Mouse (Mus musculus) macrophage (primary cell): Measurements from ENCODE around the gene P2ry12. TPM values are rescaled to one million over a fixed set of nuclear protein-coding genes. Genes with fewer than 3 reads are reported as not detected.

Source experiments
- H3K27ac ChIP-seq: fragments of 350-480 bp; formaldehyde crosslinking; 2 replicates; pipeline ENCODE4 v1.9.0; 2021
- H3K36me3 ChIP-seq: fragments of 350-480 bp; formaldehyde crosslinking; 2 replicates; pipeline ENCODE4 v1.9.0; 2021; ENCODE audit errors: inconsistent target
- H3K4me3 ChIP-seq: fragments of 350-480 bp; formaldehyde crosslinking; 2 replicates; pipeline ENCODE4 v1.9.0; 2021; ENCODE audit errors: inconsistent target
- H3K79me2 ChIP-seq: fragments of 350-480 bp; formaldehyde crosslinking; 2 replicates; pipeline ENCODE4 v1.9.0; 2021; ENCODE audit errors: inconsistent target
- WGBS: methylation state at CpG from one replicate; pipeline ENCODE4 v1.1.7; 2026; ENCODE audit warnings: inconsistent platforms; ENCODE audit not compliant: missing documents; 5-methylcytosine and 5-hydroxymethylcytosine counted together
- polyA plus RNA-seq: library from polyadenylated mRNA; stranded (reverse); fragments of 250-400 nt; gene quantifications from 3 replicates; pipeline ENCODE4 v1.2.4, GENCODE M21; 2018; ENCODE audit warnings: inconsistent platforms

P2ry12 gene
- polyA plus RNA-seq, 1 experiment from 2014 or later = 13.5 TPM

DNA sequence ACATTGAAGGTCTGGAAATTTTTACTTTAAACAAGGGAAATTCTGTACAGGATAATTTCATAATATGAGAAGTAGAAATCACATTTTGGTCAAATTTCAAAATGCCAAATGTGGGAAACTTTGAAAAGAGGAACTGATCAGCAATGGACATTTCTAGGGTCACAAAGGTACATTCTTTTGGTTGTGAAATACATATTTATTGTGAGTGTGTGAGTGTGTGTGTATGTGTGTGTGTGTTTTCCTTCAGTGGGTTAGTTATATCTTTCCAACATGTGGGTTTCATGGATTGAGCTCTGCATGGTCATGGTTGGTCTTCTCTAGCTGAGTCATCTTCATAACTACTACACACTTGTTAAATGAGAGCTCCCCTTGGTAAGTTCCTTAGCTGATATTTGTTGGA, 50.3 kb downstream of the P2ry12 start:
- H3K27ac ChIP-seq = peak overlapping the region; percentile 97
- peaks cover 26% of the 10 kb centered on the region; the same call in 1 of the 2 replicates for H3K79me2 ChIP-seq
- H3K36me3 ChIP-seq = no peaks in the 10 kb centered on the region
- H3K4me3 ChIP-seq = no peak overlapping the region

DNA sequence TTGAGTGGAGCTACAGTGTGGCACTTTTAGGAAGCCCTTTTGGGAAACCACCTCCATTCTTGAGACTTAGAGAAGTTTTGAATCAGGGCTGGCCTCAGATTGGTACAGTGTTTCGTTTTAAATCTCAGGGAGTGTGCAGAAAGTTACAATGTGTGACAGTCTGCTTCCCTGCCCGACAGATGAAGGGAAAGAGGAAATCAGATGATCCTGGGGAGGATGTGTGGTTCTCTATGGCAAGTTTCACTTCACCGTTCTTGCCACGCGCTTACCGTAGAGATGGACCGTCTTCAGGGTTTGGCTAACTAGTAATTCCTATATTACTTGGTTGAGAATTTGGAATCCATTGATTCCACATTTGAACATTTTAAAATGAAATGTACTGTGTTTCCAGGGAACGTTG, 50.9 kb downstream of the P2ry12 start:
- Histone ChIP-seq H3K27ac (peak overlapping the region; percentile 97), H3K36me3 (no peaks in the 10 kb centered on the region), H3K4me3 (no peak overlapping the region), H3K79me2 (peaks cover 26% of the 10 kb centered on the region; the same call in 1 of the 2 replicates)
- WGBS = 5% methylated on average over 8 of the region's 8 CpGs

DNA sequence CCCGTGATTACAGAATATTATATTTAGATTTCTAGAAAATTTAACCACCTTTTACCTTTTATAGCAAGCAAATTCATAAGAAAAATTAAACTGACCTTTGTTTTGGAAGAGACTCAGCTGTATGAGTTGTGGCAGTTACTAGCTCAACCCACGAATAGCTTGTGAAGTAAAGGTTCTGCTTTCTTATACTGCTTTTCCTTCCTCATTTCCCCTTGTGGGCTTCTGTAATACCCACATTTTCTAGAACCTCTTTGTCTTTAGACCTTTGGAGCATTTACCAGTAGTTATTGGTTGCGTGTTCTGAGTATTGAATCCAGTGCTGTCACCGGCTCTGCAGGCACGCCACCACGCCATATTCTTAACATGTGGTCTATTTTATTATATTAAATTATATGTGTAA, 51.9 kb downstream of the P2ry12 start, which contains the start of gene P2ry13:
P2ry13 (minus strand) TSS at position 156 of the 400 bp plus-strand sequence.
- peak within 1 kb of the TSS; percentile 20 for H3K4me3 ChIP-seq
- no peaks in the 10 kb centered on the region for H3K36me3 ChIP-seq

DNA sequence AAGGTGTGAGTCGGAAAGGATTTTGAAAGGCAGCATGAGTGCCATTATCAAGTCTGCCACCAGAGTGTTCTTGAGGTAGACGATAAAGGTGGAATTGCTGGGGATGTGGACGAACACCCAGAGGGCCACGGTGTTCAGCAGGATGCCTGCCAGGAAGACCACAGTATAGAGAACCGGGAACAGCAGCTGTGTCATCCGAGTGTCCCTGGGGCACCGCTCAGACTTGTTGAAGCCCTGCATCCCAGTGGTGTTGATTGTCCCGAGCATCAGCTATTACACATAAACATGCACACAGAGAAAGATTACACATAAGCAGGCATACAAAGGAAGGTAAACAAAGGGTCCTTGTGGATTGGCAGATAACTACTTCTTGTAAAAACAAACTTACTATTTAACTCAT, 52.6 kb downstream of the P2ry12 start:
- H3K4me3 ChIP-seq = peak overlapping the region; percentile 20
- peak overlapping the region; percentile 97 for H3K27ac ChIP-seq
- H3K79me2 ChIP-seq = peaks cover 26% of the 10 kb centered on the region; the same call in 1 of the 2 replicates
- WGBS = 56% methylated on average over 8 of the region's 8 CpGs
- no peaks in the 10 kb centered on the region for H3K36me3 ChIP-seq

More for the DNA sequence above, 51.9 kb downstream of the P2ry12 start, which contains the start of gene P2ry13:
- Histone ChIP-seq H3K79me2 (peaks cover 26% of the 10 kb centered on the region; the same call in 1 of the 2 replicates), H3K27ac (peak within 1 kb of the TSS; percentile 97)
- 0% methylated on average over 6 of the region's 6 CpGs for WGBS

DNA sequence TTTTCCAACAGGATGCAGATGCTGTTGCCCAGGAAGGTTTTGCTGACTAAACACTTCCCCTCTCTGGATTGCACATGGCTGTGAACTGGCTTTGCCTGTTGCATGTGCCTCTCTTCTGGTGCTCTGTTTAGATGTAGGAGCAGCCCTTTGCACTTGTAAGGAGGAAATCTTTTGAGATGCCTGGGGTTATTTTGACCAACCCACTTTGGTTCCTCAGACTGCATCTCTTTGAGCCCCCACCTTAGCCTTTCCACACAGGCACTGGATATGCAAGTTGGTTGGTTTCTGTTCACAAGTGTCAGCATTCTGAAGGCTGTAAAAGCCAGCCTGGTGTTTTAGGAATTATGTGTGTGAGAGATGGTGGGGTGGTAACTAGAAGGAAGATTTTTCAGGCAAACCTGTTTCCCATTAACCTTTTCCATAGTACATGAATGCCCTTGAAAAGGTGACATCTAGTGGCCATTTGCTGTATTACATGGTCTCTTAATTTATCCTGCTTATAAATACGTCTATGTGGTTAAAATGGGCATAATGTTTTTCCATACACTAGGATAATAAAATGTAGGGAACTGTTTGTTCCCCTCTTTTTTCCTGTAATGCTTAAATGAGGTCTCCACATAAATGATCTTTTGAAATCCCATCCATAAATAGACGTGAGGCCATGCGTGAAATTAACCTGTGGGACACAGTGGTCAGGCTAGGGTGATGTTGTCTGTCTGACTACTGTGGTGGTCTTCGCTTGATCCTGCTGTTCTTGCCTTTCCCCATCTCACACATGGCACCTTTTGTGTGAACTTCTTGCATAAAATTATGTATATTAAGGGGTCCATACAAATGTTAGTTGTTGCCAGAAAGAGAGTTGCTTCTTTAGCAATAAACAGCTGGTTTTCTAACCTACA, 53.8 kb downstream of the P2ry12 start:
- no peaks in the 10 kb centered on the region for H3K36me3 ChIP-seq
- 0 out of 2 replicates have a peak overlapping the region, but pooled peaks have one; percentile 20 for H3K4me3 ChIP-seq
- 72% methylated on average over 4 of the region's 4 CpGs for WGBS
- peak overlapping the region; percentile 97 for H3K27ac ChIP-seq
- H3K79me2 ChIP-seq = peaks cover 26% of the 10 kb centered on the region; the same call in 1 of the 2 replicates

DNA sequence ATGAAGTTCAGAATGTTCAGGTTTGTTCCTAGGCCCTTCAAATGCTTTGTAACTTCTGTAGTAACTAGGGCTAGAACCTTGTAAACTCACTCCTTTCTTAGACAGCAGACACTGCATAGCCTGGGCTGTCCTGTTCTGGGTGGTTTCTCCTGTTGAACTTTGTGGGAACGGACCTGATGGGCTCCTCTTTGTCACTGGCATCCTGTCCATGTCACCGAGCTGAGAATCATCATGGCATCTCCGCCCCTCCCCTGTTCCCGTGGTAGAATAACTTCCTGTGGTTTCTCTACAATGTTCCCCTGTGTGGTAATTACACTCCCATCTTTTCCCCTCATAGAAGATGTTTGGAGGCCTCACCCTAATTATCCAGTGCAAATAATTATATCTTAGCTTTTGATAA, 56.7 kb downstream of the P2ry12 start:
- peak overlapping the region; percentile 97 for H3K27ac ChIP-seq
- no peak overlapping the region for H3K4me3 ChIP-seq
- H3K36me3 ChIP-seq = no peaks in the 10 kb centered on the region
- H3K79me2 ChIP-seq = peaks cover 26% of the 10 kb centered on the region; the same call in 1 of the 2 replicates
- 5% methylated on average over 4 of the region's 4 CpGs for WGBS

DNA sequence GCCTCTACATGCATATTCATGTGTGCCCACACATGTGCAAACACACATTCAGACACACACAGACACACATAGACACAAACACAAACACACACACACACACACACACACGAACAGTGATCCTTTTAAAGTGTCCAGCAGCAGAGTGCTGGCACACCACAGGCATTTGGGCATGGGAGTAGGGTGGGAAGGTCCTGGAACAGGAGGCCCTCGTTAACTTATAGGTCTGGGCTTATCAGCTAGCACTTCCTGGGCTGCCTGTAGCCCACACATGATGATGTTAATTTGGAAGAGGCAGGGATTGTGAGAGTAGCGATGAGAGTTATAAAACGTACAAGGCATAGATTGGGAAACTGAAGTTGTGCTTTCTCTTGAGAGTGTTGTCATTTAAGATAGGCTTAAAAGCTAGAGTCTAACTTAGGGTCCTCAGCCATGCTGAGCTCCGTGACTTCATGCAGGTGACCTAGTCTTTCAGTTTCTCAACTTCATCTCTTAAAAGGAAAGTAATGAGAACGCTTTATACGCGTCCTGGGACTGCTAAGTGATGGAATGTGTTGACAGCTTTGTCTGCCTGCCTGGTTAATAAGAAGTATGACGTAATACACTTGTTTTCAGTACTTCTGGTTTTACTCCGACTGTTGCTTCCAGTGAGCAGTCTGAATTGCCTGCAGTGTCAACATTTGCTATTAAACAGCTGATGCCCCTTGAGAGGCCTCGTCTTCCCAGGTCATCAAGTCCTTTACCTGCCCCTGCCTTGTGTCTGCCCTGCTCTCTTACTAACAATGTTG, 57.8 kb downstream of the P2ry12 start:
- WGBS = 44% methylated on average over 11 of the region's 11 CpGs
- peak overlapping the region; percentile 97 for H3K27ac ChIP-seq

GRCm38 (mm10) chr3:59203802-59204520, 58.7 kb downstream of the P2ry12 start:
- Histone ChIP-seq H3K79me2 (peaks cover 11% of the 10 kb centered on the region; the same call in 1 of the 2 replicates), H3K4me3 (no peak overlapping the region), H3K36me3 (no peaks in the 10 kb centered on the region), H3K27ac (no peak overlapping the region)
- 78% methylated on average over 8 of the region's 8 CpGs for WGBS

More for the DNA sequence above, 57.8 kb downstream of the P2ry12 start:
- Histone ChIP-seq H3K4me3 (no peak overlapping the region), H3K36me3 (no peaks in the 10 kb centered on the region), H3K79me2 (peaks cover 20% of the 10 kb centered on the region; the same call in 1 of the 2 replicates)

DNA sequence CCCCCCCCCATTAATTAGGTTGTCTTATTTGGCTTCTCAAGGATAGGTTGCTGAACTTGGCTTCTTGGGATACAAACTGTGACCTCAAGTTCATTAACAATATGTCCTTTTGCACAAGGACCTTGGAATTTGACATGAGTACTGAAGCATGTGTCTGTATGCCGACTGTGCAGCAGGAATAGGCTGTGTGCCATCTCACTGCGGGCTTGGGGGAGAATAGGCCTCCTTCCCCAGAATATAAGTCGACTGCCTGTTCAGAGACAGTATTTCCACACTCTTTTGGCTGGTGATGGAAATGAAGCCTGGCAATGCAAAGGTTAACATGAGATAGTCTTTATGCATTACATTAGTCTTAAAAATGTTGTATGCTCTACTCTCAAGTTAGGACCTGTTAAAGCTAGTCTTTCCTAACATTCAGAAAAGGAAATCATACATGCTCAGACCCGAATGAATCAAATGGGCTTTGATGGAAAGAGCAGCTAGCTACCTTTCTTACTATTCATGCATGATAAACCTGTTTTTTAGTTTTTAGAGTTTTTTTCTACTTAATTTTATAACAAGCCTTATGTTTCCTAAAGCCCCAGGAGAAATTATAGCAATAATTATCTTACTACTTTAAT, 65.2 kb downstream of the P2ry12 start:
- H3K36me3 ChIP-seq = no peaks in the 10 kb centered on the region
- no peak overlapping the region for H3K4me3 ChIP-seq
- no peak overlapping the region for H3K27ac ChIP-seq
- 95% methylated on average over 4 of the region's 4 CpGs for WGBS
- H3K79me2 ChIP-seq = no peaks in the 10 kb centered on the region

- Histone ChIP-seq H3K36me3 (no peaks in the 10 kb centered on the region), H3K27ac (no peak within 1 kb of the TSS), H3K79me2 (no peaks in the 10 kb centered on the region), H3K4me3 (no peak within 1 kb of the TSS)
- 91% methylated on average over 7 of the region's 7 CpGs for WGBS
These were observed 67.7 kb downstream of the P2ry12 start, which contains the start of gene Gpr87 for GRCm38 (mm10) chr3:59194938-59195337. Gene Gpr87 (minus strand): TSS chr3:59195104.

DNA sequence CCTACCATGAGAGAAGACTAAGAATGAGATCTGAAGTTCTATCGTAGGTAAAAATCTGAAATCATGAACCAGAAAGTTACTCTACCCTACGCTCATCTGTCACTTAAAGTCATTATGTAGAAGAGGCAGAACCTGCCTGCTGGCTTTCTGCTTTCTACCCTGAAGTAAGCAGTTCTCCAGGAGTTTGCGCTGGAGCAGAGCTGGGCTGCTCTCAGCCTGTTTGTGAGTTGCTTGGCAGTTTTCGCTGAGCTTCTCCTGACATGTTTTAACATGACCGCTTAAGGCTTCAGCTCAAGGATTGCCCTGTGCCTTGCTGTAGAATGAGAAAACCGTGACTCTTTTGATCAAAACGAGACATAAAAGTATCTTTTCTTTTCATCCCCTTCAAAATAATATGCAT, 68.6 kb downstream of the P2ry12 start:
- Histone ChIP-seq H3K36me3 (no peaks in the 10 kb centered on the region), H3K79me2 (no peaks in the 10 kb centered on the region), H3K27ac (no peak overlapping the region), H3K4me3 (no peak overlapping the region)
- WGBS = 91% methylated on average over 7 of the region's 7 CpGs

- Histone ChIP-seq H3K27ac (no peak overlapping the region), H3K79me2 (no peaks in the 10 kb centered on the region), H3K36me3 (no peaks in the 10 kb centered on the region), H3K4me3 (no peak overlapping the region)
- 99% methylated on average over 6 of the region's 6 CpGs for WGBS
These were observed 71.0 kb downstream of the P2ry12 start for GRCm38 (mm10) chr3:59191674-59192073.

GRCm38 (mm10) chr3:59187336-59187735, 75.3 kb downstream of the P2ry12 start:
- Histone ChIP-seq H3K79me2 (no peaks in the 10 kb centered on the region), H3K4me3 (no peak overlapping the region), H3K27ac (no peak overlapping the region), H3K36me3 (no peaks in the 10 kb centered on the region)
- 86% methylated on average over 4 of the region's 4 CpGs for WGBS

DNA sequence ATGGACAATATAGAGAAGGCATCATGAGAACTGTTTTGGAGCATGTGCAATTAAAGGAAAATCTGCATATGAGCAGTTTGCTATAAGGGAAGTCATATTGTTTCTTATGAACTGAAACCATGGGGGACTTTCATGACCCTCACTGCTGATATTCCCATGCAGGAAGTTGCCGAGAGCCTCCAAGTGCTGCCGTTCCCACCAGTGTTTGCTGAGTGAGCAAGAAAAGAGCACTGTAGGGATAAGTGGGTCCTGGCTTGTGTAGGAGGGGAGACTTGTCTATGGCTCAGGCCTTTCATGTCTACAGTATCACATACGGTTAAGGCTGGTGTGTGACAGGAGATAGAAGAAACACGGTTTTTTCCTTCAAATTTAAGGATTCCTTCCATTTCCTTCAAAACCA, 77.0 kb downstream of the P2ry12 start:
- Histone ChIP-seq H3K79me2 (no peaks in the 10 kb centered on the region), H3K27ac (no peak overlapping the region), H3K4me3 (no peak overlapping the region), H3K36me3 (no peaks in the 10 kb centered on the region)
- 85% methylated on average over 4 of the region's 4 CpGs for WGBS
